Mouse (Mus musculus): ENCODE data around the gene Caap1.

Caap1 gene

DNA sequence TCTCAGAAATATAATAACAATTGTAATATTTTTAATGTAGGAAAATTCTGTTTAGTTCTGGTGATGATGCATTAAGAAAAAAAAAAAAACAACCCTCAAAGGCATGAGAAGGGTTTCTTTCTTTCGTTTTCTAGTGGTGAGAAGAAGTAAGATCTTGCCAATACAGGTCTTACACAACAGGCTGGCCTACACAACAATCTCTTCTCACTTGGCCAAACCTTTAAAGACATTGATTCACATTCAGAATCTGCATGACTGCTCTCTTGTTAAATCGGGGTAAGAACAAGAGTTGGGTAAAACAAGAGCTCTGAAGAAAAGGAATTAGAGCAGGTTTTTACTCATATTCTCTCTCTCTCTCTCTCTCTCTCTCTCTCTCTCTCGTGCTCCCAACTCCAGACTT lies 41.2 kb downstream of the Caap1 start:
- DNase-seq (ENCODE audit: low spot score in 2 of 2), result no peak

DNA sequence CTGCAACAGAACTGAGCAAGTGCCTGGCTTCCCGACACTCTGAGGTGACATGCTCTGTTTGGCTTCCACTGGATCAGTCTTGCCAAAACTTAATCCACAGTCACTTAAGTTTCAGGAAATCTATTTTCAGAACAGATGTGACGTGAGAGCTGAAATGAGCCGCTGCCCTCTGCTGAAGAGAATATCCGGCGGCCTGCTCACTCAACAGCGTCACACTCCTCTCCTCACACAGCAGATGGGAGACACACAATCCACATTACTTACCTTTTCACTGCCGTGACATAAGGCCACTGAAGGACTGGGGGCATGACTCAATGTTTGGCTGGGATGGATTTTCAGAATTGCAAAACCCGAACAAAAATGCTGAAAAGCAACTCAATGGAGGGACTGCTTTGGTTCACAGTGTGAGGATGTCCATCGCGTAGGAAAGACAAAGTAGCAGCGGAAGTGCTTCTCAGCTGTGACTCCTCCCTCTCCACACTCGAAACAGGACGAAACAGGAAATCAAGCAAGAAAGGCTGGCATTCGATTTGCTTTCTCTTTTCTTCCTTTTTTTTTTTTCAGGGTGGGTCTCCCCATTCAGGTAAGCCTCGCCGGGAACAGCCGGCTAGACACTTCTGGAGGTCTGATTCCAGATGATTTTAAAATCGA lies 79.7 kb downstream of the Caap1 start:
- DNase-seq (ENCODE audit: low spot score in 2 of 2), result no peak

DNA sequence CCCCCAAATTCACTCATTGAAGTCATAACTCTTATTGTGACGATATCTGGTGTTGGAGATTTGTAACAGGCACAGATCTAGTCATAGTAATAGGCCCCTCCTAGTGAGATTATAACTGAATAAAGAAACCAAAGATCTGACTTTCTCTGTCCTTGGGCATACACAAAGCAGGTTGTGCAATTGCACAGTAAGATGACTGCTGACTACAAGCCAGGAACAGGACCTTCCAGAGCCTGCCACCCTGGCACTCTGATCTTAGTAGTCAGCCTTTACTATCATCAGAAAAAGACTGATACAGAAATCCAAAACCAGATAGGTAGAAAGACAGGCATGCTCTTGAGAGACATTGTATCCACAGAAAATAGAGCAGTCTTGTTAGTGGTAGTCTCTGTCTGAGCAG lies 83.3 kb downstream of the Caap1 start:
- DNase-seq (ENCODE audit: low spot score in 2 of 2), result no peak

DNA sequence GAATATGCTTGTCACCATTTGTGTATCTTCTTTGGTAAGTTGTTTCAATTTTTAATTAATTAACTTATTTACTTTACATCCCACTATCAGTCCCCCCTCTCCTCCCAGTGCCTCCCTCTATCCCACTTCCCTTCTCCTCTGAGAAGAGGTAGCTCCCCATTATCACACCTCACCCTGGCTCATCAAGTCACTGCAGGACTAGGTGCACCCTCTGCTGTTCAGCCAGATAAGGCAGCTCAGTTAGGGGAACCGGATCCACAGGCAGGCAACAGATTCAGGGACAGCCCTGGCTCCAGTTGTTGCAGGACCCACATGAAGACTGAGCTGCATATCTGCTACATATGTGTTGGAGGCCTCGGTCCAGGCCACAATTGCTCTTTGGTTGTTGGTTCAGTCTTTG lies 97.2 kb downstream of the Caap1 start:
- DNase-seq (ENCODE audit: low spot score in 2 of 2), result no peak

DNA sequence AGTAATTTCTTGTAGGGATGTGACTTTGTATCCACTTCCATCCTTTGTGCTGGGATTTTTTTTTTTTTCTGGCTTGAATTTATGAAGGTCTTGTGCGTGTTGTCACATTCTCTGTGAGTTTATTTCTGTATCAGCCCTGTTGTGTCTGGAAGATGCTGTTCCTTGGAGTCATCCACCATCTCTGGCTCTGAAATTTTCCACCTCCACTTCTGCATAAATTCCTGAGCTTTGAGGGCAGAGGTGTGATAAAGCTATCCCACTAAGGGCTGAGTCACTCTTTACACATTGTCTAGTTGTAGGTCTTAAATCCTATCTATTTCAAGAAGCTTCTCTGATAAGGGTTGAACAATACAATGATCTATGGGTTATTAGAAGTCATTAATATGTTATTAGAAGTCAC lies 101.7 kb downstream of the Caap1 start:
- DNase-seq (ENCODE audit: low spot score in 2 of 2), result no peak

Measured in natural killer cell, adult 2 months (primary cell).